ENCODE assay signal across 15 mouse cellular contexts in genomic region chr14:60980244-60980887, GRCm38 (mm10).
DNase-seq lines count a peak whose midpoint lies in the region; ATAC-seq and TF ChIP-seq lines count a peak whose summit lies in the region.
"Had no signal": no experiment of that assay in that cellular context is flagged by ENCODE, and none has a peak within 500 bp of the region (broad histone marks: within the 10 kb centered on the region; RNA-seq: fewer than 3 reads in every experiment).

No protein-coding gene starts in this region.

- no peak for TF ChIP-seq CTCF in layer of hippocampus, adult 2 months (conservative IDR thresholded peaks at IDR 0.05)

- H3K9me3 ChIP-seq in ES-E14 (ENCODE audit: control insufficient read depth, insufficient read depth, low read depth, low read length), result no peaks in the 10 kb centered on the region
- no peaks in the 10 kb centered on the region for H3K9me3 ChIP-seq in lung, embryonic 15.5 days
- no peaks in the 10 kb centered on the region for H3K9me3 ChIP-seq in intestine, embryonic 16.5 days (ENCODE audit: control insufficient read depth, low read length)
- H3K9me3 ChIP-seq: hindbrain, embryonic 15.5 days had no signal

- no peaks in the 10 kb centered on the region for H3K27me3 ChIP-seq in lung, embryonic 15.5 days
- no peaks in the 10 kb centered on the region for H3K27me3 ChIP-seq in intestine, embryonic 16.5 days (replicated peaks; ENCODE audit: control insufficient read depth, insufficient read depth, low read length)
- H3K27me3 ChIP-seq: CH12.LX; hindbrain, embryonic 15.5 days had no signal

- no peak overlapping the region for H3K4me2 ChIP-seq in lung, embryonic 15.5 days
- no peak overlapping the region for H3K4me2 ChIP-seq in intestine, embryonic 16.5 days (ENCODE audit: low read depth, low read length)
- H3K4me2 ChIP-seq: hindbrain, embryonic 15.5 days had no signal

- in situ Hi-C loops in ES-E14 (cut with MboI; ENCODE audit: low sequenced_read_pairs in 2 of 2, unreplicated experiment in 2 of 2), result no loop called here

- peak overlapping the region; percentile 19; the same call in 1 of the 2 replicates for H3K27ac ChIP-seq in layer of hippocampus, adult 2 months
- H3K27ac ChIP-seq in ES-E14 (ENCODE audit: insufficient read depth, low read depth, low read length, poor library complexity, severe bottlenecking), result no peak overlapping the region
- H3K27ac ChIP-seq in lung, embryonic 15.5 days, result peak overlapping the region; percentile 61
- H3K27ac ChIP-seq in intestine, embryonic 16.5 days (ENCODE audit: low read length), result no peak overlapping the region
- H3K27ac ChIP-seq: hindbrain, embryonic 15.5 days; liver, embryonic 14.5 days had no signal

- ATAC-seq in lung, embryonic 15.5 days (ENCODE audit: borderline replicate concordance, extremely low read depth, low FRiP score, low TSS enrichment), result no peak
- no peak for ATAC-seq in intestine, embryonic 16.5 days

- no peak overlapping the region for H3K9ac ChIP-seq in ES-E14 (ENCODE audit: insufficient read depth, low read depth, low read length, poor library complexity, severe bottlenecking)
- H3K9ac ChIP-seq in lung, embryonic 15.5 days, result no peak overlapping the region
- no peak overlapping the region for H3K9ac ChIP-seq in intestine, embryonic 16.5 days (ENCODE audit: low read depth, low read length)
- H3K9ac ChIP-seq: hindbrain, embryonic 15.5 days; liver, embryonic 14.5 days had no signal

- H3K36me3 ChIP-seq in ES-E14 (ENCODE audit: control insufficient read depth, insufficient read depth, low read length, poor library complexity, severe bottlenecking), result no peaks in the 10 kb centered on the region
- H3K36me3 ChIP-seq in lung, embryonic 15.5 days, result no peaks in the 10 kb centered on the region
- no peaks in the 10 kb centered on the region for H3K36me3 ChIP-seq in intestine, embryonic 16.5 days (ENCODE audit: control insufficient read depth, insufficient read depth, low read length)
- H3K36me3 ChIP-seq: hindbrain, embryonic 15.5 days had no signal

- 65% methylated on average over 5 of the region's 5 CpGs for WGBS in lung, embryonic 15.5 days
- WGBS in intestine, embryonic 16.5 days, result 89% methylated on average over 5 of the region's 5 CpGs

- no peak overlapping the region for H3K4me3 ChIP-seq in layer of hippocampus, adult 2 months
- H3K4me3 ChIP-seq in ES-E14 (ENCODE audit: insufficient read depth in 1 of 2, low read depth in 1 of 2, low read length in 2 of 2, poor library complexity in 1 of 2, severe bottlenecking in 1 of 2), result no peak overlapping the region
- H3K4me3 ChIP-seq in lung, embryonic 15.5 days, result no peak overlapping the region
- no peak overlapping the region for H3K4me3 ChIP-seq in intestine, embryonic 16.5 days (ENCODE audit: low read length)
- H3K4me3 ChIP-seq: hindbrain, embryonic 15.5 days had no signal

- peaks cover 15 to 21% of the 10 kb centered on the region in 2 experiments for H3K4me1 ChIP-seq in ES-E14 (ENCODE audit: control insufficient read depth in 2 of 2, insufficient read depth in 2 of 2, low read length in 2 of 2, poor library complexity in 1 of 2)
- H3K4me1 ChIP-seq in lung, embryonic 15.5 days, result peaks cover 34% of the 10 kb centered on the region
- peaks cover 17% of the 10 kb centered on the region for H3K4me1 ChIP-seq in intestine, embryonic 16.5 days (ENCODE audit: control insufficient read depth, insufficient read depth, low read length)

- DNase-seq in layer of hippocampus, adult 2 months (ENCODE audit: low spot score in 2 of 2), result no peak
- DNase-seq in layer of hippocampus, adult 9-10 months (ENCODE audit: low spot score), result no peak
- DNase-seq in ES-E14 (ENCODE audit: low read depth, low spot score) (no peak), NIH3T3 (ENCODE audit: low read depth) (peak; percentile 6)
- DNase-seq in adrenal gland, postnatal 14 days, result no peak
- DNase-seq in right cerebral cortex, postnatal 14 days, result no peak
- DNase-seq: adrenal gland, adult 8-10 months; cerebellum, adult 9-11 months; kidney, adult 9 months; thymus, adult 2 months had no signal

TF ChIP-seq in ES-E14, 5 proteins besides CTCF, POLR2A, EP300 and RAD21:
- TF ChIP-seq MAFK (IDR thresholded peaks at IDR 0.05; ENCODE audit: insufficient read depth, low read depth, low read length) (peak; percentile 29; the same call in 1 of the 2 replicates), ZC3H11A (IDR thresholded peaks at IDR 0.05; ENCODE audit: borderline replicate concordance, low read depth, low read length) (no peak)

Comparison
In these comparisons a context has a peak if more than half of its experiments do, and no peak if none do; other contexts are left out.
1. H3K27ac ChIP-seq: peak in layer of hippocampus, adult 2 months (single experiment) and lung, embryonic 15.5 days (single experiment); none in ES-E14 (single experiment) and intestine, embryonic 16.5 days (single experiment).